ENCODE assay signal across 20 mouse cellular contexts in genomic region chr13:9817356-9817755, GRCm38 (mm10). TPM values are rescaled to one million over a fixed set of nuclear protein-coding genes. Genes with fewer than 3 reads are reported as not detected.
DNase-seq lines count a peak whose midpoint lies in the region; TF ChIP-seq lines count a peak whose summit lies in the region.
"Had no signal": no experiment of that assay in that cellular context is flagged by ENCODE, and none has a peak within 500 bp of the region (broad histone marks: within the 10 kb centered on the region; RNA-seq: fewer than 3 reads in every experiment).

No protein-coding gene starts in this region.

- peaks cover 2 to 5% of the 10 kb centered on the region in 2 experiments; a peak in 3 of 4 replicates for H3K4me1 ChIP-seq in ES-E14 (ENCODE audit: control insufficient read depth in 2 of 2, insufficient read depth in 2 of 2, low read length in 2 of 2, poor library complexity in 1 of 2)
- H3K4me1 ChIP-seq: embryonic facial prominence, embryonic 13.5 days; embryonic facial prominence, embryonic 15.5 days had no signal

- DNase-seq in ES-E14 (ENCODE audit: low read depth, low spot score), result peak; percentile 31
- DNase-seq in ZHBTc4 (ENCODE audit: low read depth, low spot score), result peak; percentile 48
- no peak for DNase-seq in natural killer cell, adult 2 months (ENCODE audit: low spot score in 2 of 2)
- no peak for DNase-seq in kidney, postnatal 4 days
- DNase-seq in layer of hippocampus, adult 9-11 months, result no peak
- DNase-seq: adrenal gland, adult 2 months; adrenal gland, postnatal 10 days; adrenal gland, postnatal 25 days; cerebellum, adult 11 months; cerebellum, adult 18-20 months; cerebellum, adult 8-10 months; cerebellum, adult 9-11 months; cerebellum, postnatal 14 days; cerebellum, postnatal 36 days; embryo, embryonic 11 days had no signal

- H3K9ac ChIP-seq in ES-E14 (ENCODE audit: insufficient read depth, low read depth, low read length, poor library complexity, severe bottlenecking), result no peak overlapping the region
- H3K9ac ChIP-seq: embryonic facial prominence, embryonic 13.5 days; embryonic facial prominence, embryonic 15.5 days; forebrain, embryonic 12.5 days had no signal

- H3K4me3 ChIP-seq in ES-E14 (ENCODE audit: insufficient read depth in 1 of 2, low read depth in 1 of 2, low read length in 2 of 2, poor library complexity in 1 of 2, severe bottlenecking in 1 of 2), result no peak overlapping the region
- H3K4me3 ChIP-seq: embryonic facial prominence, embryonic 13.5 days; embryonic facial prominence, embryonic 15.5 days; erythroblast, embryonic 14.5 days; forebrain, embryonic 10.5 days; forebrain, embryonic 12.5 days had no signal

- 0 out of 2 replicates have a peak overlapping the region, but pooled peaks have one; percentile 19 for H3K27ac ChIP-seq in ES-E14 (ENCODE audit: insufficient read depth, low read depth, low read length, poor library complexity, severe bottlenecking)
- H3K27ac ChIP-seq: embryonic facial prominence, embryonic 13.5 days; embryonic facial prominence, embryonic 15.5 days; forebrain, embryonic 10.5 days; forebrain, embryonic 12.5 days had no signal

- H3K36me3 ChIP-seq in ES-E14 (ENCODE audit: control insufficient read depth, insufficient read depth, low read length, poor library complexity, severe bottlenecking), result no peaks in the 10 kb centered on the region
- H3K36me3 ChIP-seq: embryonic facial prominence, embryonic 13.5 days; embryonic facial prominence, embryonic 15.5 days; forebrain, embryonic 10.5 days; forebrain, embryonic 12.5 days had no signal

- H3K9me3 ChIP-seq in ES-E14 (ENCODE audit: control insufficient read depth, insufficient read depth, low read depth, low read length), result no peaks in the 10 kb centered on the region
- H3K9me3 ChIP-seq: embryonic facial prominence, embryonic 13.5 days; embryonic facial prominence, embryonic 15.5 days; forebrain, embryonic 10.5 days; forebrain, embryonic 12.5 days had no signal

- in situ Hi-C loops in ES-E14 (cut with MboI; ENCODE audit: low sequenced_read_pairs in 2 of 2, unreplicated experiment in 2 of 2), result no loop called here

TF ChIP-seq in ES-E14, 5 proteins besides CTCF, POLR2A, EP300 and RAD21:
- TF ChIP-seq ZNF384 (IDR thresholded peaks at IDR 0.05; ENCODE audit: low read depth, low read length), result no peak
- no peak for TF ChIP-seq ZC3H11A (IDR thresholded peaks at IDR 0.05; ENCODE audit: borderline replicate concordance, low read depth, low read length)
- TF ChIP-seq MAFK (IDR thresholded peaks at IDR 0.05; ENCODE audit: insufficient read depth, low read depth, low read length), result no peak
- TF ChIP-seq CHD2 (IDR thresholded peaks at IDR 0.05; ENCODE audit: low read depth, low read length), result no peak
- TF ChIP-seq HCFC1 (IDR thresholded peaks at IDR 0.05; ENCODE audit: borderline replicate concordance, insufficient read depth, low read length), result no peak
TF ChIP-seq in ES-E14: peak in this region for 0.

RNA-seq across cellular contexts. Expression of gene Zmynd11, which starts 52.2 kb away (rescaled TPM):
- total RNA-seq in ES-E14 (2012; rRNA removed), result 24.3 and 29.8 TPM in 2 replicates

Comparison
In these comparisons a context has a peak if more than half of its experiments do, and no peak if none do; other contexts are left out.
1. DNase-seq: peak in ES-E14 (single experiment) and ZHBTc4 (single experiment); none in natural killer cell, adult 2 months (0 of 2), kidney, postnatal 4 days (0 of 2) and layer of hippocampus, adult 9-11 months (single experiment).